Mouse (Mus musculus) left cerebral cortex, postnatal 4 days (tissue): ENCODE measurements at regions not wholly inside any gene's neighbourhood (a gene's known extent, or its start where the extent isn't known, plus 50 kb on each side); places are given as distances from the start of the nearest gene placed in this dataset.

Experiments used
- DNase-seq: peaks from one replicate; pipeline ENCODE4 v3.0.0-alpha.2; 2022
- intact Hi-C: fragments of 180-260 bp; cut with DNase I; formaldehyde crosslinking; loops from one replicate; pipeline ENCODE4 v1.15.1; 2025

DNA sequence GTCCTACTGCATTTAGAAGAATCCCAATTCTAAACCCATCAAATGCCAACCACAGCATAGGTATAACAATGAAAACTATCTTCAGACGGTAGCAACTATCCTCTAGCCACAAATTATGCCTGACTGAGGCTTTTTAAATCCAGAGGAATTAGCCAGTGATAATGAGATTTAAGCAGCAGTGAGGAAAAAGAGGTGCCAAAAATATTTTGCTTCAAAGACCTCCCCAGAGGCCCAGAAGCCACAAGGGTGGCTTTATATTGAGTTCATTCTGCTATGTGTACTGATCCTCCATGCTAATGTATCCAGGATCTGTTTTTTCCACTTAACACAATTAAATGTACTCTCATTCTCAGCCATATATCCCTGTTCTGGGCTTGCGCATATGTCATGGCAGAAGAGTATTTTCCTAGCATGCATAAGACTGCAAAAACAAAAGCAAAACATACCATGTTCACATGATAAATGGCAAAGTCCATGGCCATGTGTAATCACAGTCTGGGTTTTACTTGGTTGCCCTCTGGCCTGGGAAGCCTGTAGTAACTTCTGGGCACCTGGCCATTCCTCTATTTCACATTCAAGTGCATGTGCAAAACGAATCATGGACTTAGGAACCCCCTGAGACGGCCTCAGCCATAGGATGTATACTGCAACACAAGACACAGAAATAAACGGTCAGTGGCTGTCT lies 113.6 kb upstream of the Tsc22d2 start:
- no peak for DNase-seq
- intact Hi-C loops: no loop called here

DNA sequence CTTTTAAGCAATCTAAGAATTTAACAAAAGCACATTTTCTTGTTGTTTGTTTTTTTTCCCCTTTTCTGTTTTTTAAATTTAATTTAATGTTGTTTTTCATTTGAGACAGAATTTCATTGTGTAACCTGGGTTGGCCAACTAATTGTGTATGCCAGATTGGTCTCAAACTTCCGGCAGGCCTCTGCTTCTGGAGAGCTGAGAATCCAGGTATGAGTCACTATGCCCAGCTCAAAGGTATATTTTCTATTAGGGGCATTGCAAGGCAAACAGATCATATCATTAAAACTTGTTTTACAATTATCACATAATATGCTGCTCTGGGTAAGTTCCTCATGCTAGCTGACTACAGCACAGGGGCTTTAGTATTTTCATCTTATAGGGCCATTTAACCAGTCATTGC lies 112.2 kb upstream of the Tsc22d2 start:
- intact Hi-C loops: no loop called here
- DNase-seq: no peak

DNA sequence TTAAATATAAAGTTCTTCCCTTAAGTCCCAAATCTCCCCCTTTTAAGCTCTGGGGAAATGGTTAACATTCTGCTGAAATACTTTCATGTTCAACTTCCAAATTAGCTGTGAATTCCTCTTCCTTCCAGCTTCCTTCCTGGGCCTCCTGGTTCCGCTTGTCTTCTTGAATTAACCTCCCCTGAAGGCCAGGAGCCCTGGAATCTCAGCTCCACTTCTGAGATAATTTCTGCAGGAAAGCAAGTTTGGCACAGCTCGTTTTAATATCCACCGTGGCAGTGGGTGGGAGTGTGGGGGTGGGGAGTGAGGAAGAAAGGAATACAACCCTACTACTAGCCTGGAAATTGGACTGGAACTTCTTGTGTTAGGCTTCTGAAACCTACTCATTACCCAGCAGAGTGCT lies 110.8 kb upstream of the Tsc22d2 start:
- no peak for DNase-seq
- intact Hi-C loops: no loop called here

DNA sequence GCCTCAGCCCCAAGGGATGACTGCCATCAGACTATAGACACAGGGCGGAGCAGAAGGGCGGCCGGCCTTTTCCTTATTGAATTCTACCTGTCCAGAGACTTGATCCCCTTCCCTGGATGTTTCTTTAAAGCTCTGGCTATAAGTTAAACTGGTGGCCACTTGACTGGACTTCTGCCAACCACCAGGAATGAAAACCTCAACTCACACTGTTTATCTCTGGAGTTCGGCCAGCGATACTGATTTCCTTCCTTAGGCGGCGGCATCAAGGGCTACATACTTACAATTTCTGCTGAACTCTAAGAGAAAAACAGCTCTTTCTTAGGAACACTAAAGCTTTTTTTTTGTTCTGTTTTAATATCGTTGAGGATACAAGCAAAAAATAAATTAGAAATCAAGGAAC lies 104.9 kb upstream of the Tsc22d2 start:
- intact Hi-C loops: no loop called here
- no peak for DNase-seq

DNA sequence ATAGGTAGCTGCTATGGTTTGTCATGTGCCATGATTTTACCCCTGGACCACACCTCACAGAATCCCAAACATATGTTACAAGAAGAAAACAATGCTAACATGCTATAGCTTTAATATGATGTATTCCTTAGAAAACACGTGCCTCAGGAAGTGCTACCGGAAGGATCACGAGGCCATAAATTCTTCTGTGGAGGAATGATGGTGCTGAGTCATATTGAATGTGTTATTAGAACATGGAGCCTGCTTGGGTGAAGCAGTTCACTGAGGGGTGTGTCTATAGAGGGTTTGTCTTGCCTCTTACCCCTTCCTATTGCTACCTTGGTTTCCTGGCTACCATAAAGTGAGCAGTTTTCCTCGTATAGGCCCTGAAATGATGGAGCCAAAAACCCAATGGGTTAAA lies 104.1 kb upstream of the Tsc22d2 start:
- DNase-seq: no peak
- intact Hi-C loops: no loop called here

DNA sequence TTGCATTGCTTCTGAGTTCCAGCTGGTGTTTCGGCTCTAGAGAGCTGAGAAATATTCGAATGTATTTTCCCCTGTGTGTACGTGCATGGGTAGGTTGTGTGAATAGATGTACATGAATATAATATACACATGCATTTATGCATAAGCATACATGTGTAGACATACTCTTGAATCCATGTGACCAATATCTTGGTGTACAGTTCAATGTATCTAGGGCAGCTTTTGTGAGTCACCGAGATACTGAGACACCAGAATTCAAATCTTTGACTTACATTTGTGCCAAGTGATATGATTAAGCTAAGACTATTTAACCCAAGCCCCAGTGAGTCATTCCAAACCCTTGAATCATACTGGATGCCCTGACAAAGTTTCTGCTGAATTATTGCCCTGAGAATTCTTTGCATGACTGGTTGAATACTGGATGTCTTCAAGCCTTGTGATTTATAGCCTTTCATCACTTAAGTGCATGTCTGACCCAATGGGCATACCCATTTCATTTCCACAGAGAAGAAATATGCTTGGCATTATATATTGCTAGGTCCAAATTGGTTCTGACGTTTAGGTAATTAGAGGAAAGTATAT lies 103.3 kb upstream of the Tsc22d2 start:
- no peak for DNase-seq
- intact Hi-C loops: no loop called here

DNA sequence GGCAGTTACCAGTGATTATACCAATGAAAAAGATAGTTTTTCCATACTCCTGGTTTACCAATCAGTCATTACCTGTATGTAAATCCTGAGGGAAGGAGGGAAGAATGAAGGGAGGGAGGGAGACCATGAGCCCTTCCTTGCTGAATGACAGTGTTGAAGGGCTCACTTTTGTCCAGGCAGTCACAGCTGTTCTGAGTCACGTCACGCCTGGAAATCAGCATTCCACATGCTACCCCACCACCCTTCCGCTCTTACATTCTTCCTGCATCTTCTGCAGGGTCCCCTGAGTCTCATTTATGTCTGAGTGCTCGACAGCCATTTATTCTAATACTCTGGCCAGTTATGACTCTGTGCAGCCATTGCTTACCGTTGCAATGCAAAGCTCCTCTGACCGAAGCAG lies 101.9 kb upstream of the Tsc22d2 start:
- no peak for DNase-seq
- intact Hi-C loops: no loop called here

DNA sequence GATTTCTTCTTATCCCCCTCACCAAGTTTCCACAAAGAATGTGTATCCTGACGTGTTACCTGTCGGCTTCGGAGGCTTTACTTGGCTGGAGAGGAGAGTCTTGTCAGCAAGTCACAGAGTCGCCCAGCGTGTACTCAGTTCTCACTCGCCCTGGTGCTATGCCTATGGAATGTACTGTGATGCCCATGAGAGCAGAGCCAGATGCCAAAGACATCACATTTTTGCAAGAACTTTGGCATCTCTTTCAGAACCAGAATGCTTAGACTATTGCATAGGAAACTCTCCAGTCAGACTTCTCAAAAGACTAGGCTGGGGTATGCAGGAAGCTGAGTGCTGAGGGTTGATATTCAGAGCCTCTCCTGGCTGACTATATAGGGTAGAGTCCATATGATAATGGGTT lies 99.3 kb upstream of the Tsc22d2 start:
- intact Hi-C loops: no loop called here
- no peak for DNase-seq

DNA sequence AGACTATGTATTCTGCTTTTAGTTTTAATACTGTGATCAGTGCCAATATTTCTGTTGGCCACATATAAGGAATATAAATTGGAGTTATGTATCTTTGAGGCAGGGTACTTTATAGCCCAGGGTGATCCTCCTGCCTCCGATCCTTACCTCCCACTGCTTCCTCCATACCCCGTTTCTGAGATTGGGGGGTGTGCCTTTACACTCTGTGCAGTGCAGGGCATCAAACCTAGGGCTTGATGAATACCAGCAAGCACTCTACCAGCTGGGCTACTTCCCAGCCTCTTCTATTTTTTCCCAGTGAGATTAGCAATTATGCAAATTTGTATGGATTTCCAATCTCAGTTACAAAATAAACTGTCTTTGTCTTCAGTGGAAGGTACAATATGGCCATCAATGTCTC lies 97.3 kb upstream of the Tsc22d2 start:
- intact Hi-C loops: no loop called here
- no peak for DNase-seq

DNA sequence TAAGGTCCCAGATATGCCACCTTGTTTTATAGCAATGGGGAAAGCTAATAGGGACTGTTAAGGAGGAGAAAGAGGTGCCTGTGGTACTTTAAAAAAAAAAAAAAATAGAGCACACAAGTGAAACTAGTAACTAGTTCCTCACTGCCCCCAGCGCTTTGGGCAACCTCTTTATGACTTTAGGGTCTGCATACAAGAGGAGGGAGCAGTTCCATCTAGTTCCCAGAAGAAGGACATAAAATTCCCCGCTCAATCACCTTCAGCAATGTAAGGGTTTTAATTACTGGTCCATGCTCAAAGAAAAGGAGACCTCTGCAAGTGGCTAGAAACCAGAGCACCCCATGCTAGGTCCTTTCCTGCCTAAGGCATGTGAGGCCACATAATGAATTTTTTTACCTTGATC lies 95.8 kb upstream of the Tsc22d2 start:
- no peak for DNase-seq
- intact Hi-C loops: no loop called here

DNA sequence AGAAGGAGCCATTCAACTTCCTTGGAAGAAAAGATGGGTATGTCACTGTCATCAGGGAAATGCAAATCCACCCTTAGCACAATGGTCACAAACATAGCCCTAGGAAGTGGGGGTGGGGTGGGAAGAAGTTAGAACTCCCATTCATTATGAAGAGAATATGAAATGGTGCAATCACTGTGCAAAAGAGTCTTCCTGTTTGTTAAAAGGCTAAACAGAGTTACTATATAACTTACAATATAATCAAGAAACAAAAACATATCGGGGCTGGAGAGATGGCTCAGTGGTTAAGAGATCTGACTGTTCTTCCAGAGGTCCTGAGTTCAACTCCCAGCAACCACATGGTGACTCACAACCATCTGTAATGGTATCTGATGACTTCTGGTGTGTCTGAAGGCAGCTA lies 95.1 kb upstream of the Tsc22d2 start:
- intact Hi-C loops: no loop called here
- no peak for DNase-seq

DNA sequence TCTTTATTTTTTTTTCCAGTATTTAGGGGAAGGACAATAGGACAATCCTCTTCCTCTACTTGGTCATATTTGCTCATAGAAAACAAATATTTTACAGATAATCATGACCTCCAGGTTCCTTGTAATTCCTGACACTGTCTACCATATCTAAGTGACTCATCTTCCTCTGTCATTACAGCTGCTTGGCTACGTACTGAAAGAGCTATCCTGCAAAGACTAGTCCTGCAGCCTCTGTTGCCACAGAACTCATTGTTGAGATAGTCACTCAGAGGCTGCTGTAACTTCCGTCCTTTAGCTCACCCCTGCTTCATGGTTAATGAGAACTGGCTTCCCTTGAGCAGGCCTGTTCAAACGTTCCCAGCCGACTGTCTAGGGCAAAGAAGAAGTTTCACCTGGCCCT lies 93.7 kb upstream of the Tsc22d2 start:
- intact Hi-C loops: no loop called here
- no peak for DNase-seq

DNA sequence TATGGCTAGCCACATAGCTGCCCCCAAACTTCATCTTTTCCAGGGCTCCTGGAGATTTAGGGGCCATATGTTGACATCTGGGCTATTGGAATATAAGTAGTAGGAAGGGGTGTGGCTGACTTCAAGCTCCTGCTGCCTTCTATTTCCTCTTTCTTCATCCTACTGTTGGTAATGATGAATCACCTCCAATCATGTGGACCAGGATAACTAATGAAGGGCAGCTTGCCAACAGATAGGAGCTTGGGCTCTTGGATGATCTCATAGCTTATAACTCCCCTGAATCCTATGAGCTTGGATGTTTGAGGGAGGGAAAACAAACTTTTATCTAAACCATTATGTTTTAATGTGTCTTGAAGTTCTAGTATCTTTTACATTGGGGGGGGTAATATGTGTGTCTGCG lies 92.2 kb upstream of the Tsc22d2 start:
- no peak for DNase-seq
- intact Hi-C loops: no loop called here

DNA sequence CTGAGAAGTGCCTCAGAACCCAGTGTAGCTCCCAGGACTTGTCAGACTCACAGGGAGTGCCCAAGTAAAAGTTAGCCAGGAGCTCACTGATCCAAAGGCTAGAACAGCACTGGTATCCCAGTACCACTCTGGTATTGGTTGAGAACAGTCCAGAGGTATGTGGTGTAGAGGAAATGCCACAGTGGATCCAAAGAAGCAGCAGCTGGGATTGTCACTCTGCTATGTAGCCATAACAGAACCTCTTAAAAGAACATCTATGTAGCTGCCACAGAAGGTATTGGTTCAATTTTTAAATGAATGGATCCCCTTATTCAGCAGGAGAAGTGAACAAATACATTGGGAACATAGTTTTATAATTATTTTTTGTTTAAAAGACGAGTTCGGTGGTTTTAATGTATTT lies 86.8 kb upstream of the Tsc22d2 start:
- no peak for DNase-seq
- intact Hi-C loops: loop anchor here (2.0 kb wide), 1 partner anchor 39 kb away; no protein-coding TSS in a partner anchor

DNA sequence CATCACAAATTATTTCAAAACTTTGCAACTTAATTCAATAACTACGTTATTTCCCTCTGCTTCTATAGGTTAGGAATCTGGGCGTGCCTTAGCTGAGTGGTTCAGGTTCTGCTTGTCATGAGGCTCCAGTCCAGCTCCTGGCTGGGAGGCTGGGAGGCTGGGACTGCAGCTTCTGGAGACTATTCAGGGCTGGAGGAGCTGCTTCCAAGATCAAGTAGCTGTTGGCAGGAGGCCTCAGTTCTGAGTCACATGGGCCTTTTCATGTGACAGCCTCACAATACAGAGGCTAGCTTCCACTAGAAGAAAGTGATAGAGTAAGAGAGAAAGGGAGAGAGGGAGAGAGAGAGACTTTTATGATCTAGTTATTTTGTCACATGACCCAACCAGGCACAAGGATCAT lies 84.3 kb upstream of the Tsc22d2 start:
- DNase-seq: peak; percentile 46
- intact Hi-C loops: no loop called here

DNA sequence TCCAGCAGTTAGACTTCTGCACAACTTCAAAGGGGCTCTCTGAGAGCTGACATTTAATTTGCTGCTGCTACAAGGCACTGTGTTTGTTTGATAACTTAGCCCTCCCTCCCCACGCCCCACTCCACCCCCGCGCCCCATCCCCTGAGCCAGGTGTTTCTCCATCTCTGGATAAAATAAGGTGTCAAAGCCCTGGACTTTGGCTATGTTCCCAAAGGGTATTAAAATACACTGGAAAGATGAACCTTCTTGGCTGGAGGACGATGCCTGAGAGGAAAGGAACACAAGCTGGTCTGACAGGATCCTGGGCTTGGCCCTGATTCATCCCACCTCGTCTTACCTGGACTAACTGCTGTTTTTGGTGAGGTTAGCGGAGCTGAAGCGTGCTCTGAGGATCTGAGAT lies 80.5 kb upstream of the Tsc22d2 start:
- intact Hi-C loops: no loop called here
- DNase-seq: no peak

DNA sequence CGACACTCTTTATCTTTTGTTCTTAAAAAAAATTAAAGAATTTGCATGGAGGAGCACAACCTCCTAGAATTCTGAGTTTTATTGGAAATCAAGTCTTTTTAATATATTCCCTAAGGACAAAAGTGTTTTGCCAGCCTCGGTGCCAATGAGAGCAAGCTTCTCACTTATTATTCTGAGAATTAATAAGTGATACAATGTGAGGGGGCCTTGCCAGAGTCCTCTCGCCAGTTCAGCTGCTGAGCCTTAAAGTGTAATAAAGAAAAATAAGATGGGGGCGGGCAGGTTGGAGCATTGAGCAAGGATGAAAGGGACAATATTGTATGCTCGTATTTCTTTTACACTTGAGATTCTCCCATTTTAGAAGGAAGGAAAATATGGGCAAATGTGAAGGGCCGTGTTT lies 79.2 kb upstream of the Tsc22d2 start:
- intact Hi-C loops: no loop called here
- DNase-seq: no peak

DNA sequence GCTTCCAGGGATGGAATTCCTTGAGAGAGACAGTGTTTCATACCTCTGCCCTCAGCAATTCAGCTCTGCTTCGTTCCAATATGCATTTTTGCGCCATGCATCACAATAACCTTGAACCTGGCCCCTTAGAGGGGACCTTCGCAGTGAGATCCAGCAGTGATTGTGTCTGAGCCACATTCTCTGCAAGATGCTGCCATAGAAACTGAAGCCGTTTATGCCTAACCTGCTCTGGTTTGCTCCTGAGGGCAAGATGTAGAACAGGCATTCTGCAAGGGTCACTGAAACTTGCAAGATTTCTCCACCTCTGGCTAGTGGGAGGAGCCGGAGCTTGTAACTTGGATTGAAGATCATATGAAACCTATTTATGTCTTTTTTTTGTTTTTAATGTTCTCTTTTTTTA lies 78.4 kb upstream of the Tsc22d2 start:
- no peak for DNase-seq
- intact Hi-C loops: no loop called here

DNA sequence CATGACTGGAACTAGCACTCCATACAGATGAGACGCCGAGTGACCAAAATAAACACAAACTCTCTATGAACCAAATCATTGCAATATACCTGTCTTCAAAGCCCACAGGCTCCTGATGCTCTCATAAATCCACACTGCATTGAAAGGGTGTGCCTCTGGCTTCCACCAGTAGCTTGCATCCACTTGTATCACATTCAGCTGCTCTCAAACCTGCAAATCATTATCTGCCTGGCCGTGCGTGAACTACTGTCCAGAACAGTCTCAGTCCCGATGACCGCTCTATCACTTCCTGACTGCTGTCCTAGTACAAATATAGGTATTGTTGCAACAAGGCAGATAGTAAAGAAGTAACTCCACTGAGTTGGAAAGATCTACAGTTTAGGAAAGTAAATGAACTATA lies 77.9 kb upstream of the Tsc22d2 start:
- DNase-seq: no peak
- intact Hi-C loops: no loop called here

DNA sequence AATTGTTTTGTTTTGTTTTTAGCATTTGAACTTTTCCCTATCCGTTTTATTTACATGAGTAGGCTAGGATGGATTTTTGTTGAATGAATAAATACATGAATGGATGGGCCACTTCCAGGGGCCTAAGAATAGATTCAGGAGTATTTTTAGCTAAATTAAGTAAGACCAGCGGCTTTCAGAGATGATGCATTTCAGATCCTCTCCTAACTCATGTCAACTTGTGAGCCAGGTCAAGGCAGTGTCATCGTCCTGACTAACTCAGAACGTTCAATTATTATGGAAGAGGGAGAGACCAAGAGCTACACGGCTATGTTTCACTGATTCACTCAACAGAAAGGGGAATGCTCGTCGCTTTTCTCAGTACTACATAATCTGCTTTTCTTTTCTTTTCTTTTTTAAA lies 75.5 kb upstream of the Tsc22d2 start:
- intact Hi-C loops: no loop called here

DNA sequence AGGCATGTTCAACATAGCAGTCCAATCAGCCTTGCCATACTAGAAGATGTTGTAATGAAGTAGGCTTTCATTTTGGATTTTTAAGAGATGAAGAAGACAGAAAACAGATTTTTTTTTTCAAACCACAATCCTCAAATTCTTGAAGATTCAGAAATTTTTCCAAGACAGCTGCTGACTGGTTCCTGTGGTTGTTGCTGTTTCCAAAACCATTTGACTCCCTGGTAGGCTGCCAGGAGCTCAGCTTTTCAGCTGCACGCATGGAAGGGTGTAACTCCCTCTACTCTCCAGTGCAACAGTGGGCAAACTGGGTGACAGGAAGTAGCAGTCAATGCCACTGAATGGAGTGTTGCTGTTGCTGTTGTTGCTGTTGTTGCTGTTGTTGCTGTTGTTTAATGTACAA lies 72.4 kb upstream of the Tsc22d2 start:
- no peak for DNase-seq
- intact Hi-C loops: no loop called here

More for the DNA sequence above, 75.5 kb upstream of the Tsc22d2 start:
- DNase-seq: no peak

DNA sequence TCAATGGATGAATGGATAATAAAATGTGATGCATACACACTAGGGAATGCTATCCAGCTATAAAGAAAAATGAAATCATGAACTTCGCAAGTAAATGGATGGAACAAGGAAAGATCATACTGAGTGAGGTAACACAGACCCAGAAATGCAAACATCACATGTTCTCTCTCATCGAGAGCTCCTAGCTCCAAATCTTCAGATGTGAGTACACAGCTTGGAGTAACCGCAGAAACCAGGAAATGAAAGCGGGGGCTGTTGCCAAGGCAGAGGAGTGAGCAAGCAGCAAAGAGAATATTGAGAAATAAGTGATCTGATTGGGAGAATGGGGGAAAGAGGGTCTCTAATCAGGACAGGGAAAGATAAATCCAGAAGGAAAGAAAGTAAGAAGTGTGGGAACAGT lies 52.0 kb upstream of the Tsc22d2 start:
- DNase-seq: no peak
- intact Hi-C loops: no loop called here

DNA sequence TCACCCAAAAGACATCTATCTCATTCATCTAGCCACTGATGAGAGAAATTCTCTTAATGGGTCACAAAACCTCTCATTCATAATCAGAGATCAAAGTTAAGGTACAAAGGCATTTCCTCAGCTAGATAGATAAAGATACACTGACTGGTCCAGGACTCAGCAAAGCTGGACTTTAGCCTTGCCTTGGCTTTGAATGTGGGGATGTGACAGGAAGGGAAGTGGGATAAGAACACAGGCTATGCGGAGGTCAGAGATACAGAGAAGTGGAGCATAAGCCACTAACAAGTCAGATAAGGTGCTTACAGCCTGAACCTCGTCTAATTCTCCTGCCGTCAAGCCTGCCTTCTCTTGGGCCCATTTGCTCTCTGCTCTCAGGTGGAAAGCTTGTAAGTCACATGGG lies 50.0 kb upstream of the Tsc22d2 start:
- no peak for DNase-seq
- intact Hi-C loops: no loop called here
